Mouse (Mus musculus) hindbrain, embryonic 14.5 days (tissue): Measurements from ENCODE around the gene Ctnna3. TPM values are rescaled to one million over a fixed set of nuclear protein-coding genes. Genes with fewer than 3 reads are reported as not detected.

Experiments used
- ATAC-seq: fragments of 200-750 bp; cut with Nextera tagmentation; 2 replicates; pipeline ENCODE4 v1.8.0; 2017; ENCODE audit warnings: moderate number of reproducible peaks, mild to moderate bottlenecking, moderate TSS enrichment, moderate library complexity; ENCODE audit not compliant: low FRiP score
- DNase-seq: peaks from one replicate; pipeline ENCODE4 v3.0.0-alpha.2; 2015; ENCODE audit warnings: low spot score
- H3K27ac ChIP-seq: fragments of 300-500 bp; sonication (generic); 2 replicates; pipeline ENCODE4 v1.5.1; 2014; ENCODE audit warnings: mild to moderate bottlenecking, moderate library complexity
- H3K27me3 ChIP-seq: fragments of 300-500 bp; sonication (generic); 2 replicates; pipeline ENCODE4 v1.6.1; 2014; ENCODE audit warnings: mild to moderate bottlenecking, low read length, mixed read lengths; ENCODE audit not compliant: control insufficient read depth, insufficient read depth
- H3K36me3 ChIP-seq: fragments of 300-500 bp; sonication (generic); replicated peaks from 2 replicates; pipeline ENCODE4 v1.6.1; 2014; ENCODE audit not compliant: control insufficient read depth, insufficient read depth
- H3K4me1 ChIP-seq: fragments of 300-500 bp; sonication (generic); replicated peaks from 2 replicates; pipeline ENCODE4 v1.6.1; 2014; ENCODE audit warnings: antibody characterized with exemption, low read length, mixed read lengths; ENCODE audit not compliant: control insufficient read depth, insufficient read depth
- H3K4me2 ChIP-seq: fragments of 300-500 bp; sonication (generic); replicated peaks from 2 replicates; pipeline ENCODE4 v1.6.1; 2014; ENCODE audit warnings: mild to moderate bottlenecking, moderate library complexity
- H3K4me3 ChIP-seq: fragments of 300-500 bp; sonication (generic); replicated peaks from 2 replicates; pipeline ENCODE4 v1.5.1; 2014; ENCODE audit warnings: mild to moderate bottlenecking, low read length
- H3K9ac ChIP-seq: fragments of 300-500 bp; sonication (generic); 2 replicates; pipeline ENCODE4 v1.6.1; 2014
- H3K9me3 ChIP-seq: fragments of 300-500 bp; sonication (generic); 2 replicates; pipeline ENCODE4 v1.6.1; 2016; ENCODE audit warnings: low read length; ENCODE audit not compliant: control insufficient read depth
- WGBS: fragments of 180-500 bp; shearing (Covaris S2); extraction: QIAGEN DNeasy Blood & Tissue Kit; methylation state at CpG from one replicate; pipeline ENCODE4 v1.1.7; 2014; 5-methylcytosine and 5-hydroxymethylcytosine counted together
- polyA plus RNA-seq: library from polyadenylated mRNA; unstranded; fragments of >200 nt; fragmentation: Nextera tagmentation; extraction: Ambion mirVana; gene quantifications from 2 replicates; pipeline ENCODE4 v1.2.1, GENCODE M21; 2014

The Ctnna3 gene
- polyA plus RNA-seq, 1 experiment from 2014 or later, result 4.1 TPM

DNA sequence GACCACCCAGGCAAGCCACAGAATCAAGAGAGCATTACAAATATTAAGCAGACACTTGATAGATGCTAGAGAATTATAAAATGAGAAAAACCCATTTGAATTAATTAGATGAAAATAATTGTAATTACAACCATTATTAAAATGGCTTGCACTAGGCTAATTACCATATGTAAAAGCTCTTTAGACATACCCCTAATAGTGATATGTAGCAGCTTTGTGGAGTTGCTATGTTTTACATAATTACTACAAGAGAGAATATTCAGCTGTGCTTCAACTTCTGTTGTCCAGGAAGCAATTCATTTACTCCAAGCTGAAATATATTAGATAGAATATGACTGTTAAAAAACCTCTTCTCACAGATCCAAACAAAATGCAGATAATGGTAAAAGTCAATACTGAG is 1209.2 kb downstream of the Ctnna3 start:
- H3K4me1 ChIP-seq, result no peaks in the 10 kb centered on the region
- H3K36me3 ChIP-seq, result no peaks in the 10 kb centered on the region
- H3K4me3 ChIP-seq, result no peak overlapping the region
- no peak for ATAC-seq
- no peak overlapping the region for H3K4me2 ChIP-seq
- H3K9ac ChIP-seq, result no peak overlapping the region
- H3K27me3 ChIP-seq, result no peaks in the 10 kb centered on the region
- no peak overlapping the region for H3K27ac ChIP-seq
- DNase-seq, result no peak
- H3K9me3 ChIP-seq, result no peaks in the 10 kb centered on the region

DNA sequence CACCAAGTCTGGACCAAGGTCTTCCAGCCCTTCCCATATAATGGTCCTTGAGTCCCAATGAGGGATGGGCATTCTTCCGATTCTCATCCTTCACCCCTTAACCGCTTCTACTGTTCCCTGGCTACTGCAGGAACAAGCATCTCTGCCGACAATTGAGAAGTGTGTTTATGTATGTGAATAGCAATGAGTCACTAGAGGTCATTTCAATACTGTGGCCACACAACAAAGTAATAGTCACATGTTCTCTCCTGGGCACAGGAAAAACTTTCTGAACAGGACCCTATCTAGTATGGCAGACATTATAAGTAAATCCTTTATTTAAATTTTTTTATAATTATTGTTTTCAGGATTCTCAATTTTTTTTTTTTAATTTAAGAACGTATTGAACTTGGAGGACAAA is 1211.2 kb downstream of the Ctnna3 start:
- ATAC-seq (no peak), DNase-seq (no peak)
- Histone ChIP-seq H3K9ac (no peak overlapping the region), H3K27me3 (no peaks in the 10 kb centered on the region), H3K36me3 (no peaks in the 10 kb centered on the region), H3K4me2 (no peak overlapping the region), H3K4me3 (no peak overlapping the region), H3K27ac (no peak overlapping the region), H3K4me1 (no peaks in the 10 kb centered on the region), H3K9me3 (no peaks in the 10 kb centered on the region)
- WGBS, result 70% methylated on average over 4 of the region's 4 CpGs

DNA sequence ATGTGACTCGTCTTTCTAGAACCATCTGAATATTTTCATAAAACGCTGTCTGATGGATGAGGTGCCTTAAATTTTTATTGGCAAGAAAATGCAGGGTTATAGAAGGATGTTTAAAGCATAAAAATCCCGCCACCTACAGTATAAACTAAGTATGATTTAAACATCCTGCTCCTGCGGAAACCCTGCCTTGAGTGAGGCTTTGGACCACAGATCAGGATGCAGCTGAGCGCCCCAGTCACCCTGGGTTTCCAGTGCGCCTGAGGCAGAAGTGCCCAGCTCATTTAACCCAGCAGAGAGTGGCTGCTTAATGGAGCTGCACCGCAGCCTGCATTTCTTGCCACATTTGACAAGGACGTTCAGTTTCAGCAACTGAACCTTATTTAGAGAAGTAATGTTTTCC is 1211.7 kb downstream of the Ctnna3 start:
- H3K36me3 ChIP-seq, result no peaks in the 10 kb centered on the region
- no peaks in the 10 kb centered on the region for H3K4me1 ChIP-seq
- peak; percentile 43; the same call in 1 of the 2 replicates for ATAC-seq
- 55% methylated on average over 8 of the region's 8 CpGs for WGBS
- H3K4me2 ChIP-seq, result no peak overlapping the region
- no peaks in the 10 kb centered on the region for H3K9me3 ChIP-seq
- peak; percentile 33 for DNase-seq
- no peak overlapping the region for H3K27ac ChIP-seq
- no peak overlapping the region for H3K4me3 ChIP-seq
- no peak overlapping the region for H3K9ac ChIP-seq
- no peaks in the 10 kb centered on the region for H3K27me3 ChIP-seq

DNA sequence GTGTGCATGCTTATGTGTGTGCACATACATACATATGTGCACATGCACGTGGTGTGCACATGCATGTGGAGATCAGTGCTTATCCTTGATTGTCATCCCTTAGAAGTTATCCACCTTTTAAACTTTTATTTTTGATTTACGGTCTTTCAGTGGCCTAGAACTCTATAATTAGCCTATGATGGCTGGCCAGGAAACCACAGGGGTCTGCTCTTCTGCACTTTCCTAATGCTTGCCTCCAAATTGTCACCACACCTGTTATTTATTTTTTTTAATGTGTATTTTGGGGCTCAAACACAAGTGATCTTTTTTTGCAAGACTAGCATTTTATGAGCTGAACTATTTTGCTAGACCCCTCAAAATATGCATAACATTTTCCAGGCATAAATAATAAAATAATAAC is 1214.1 kb downstream of the Ctnna3 start:
- H3K9ac ChIP-seq, result no peak overlapping the region
- ATAC-seq (no peak), DNase-seq (no peak)
- H3K4me2 ChIP-seq, result no peak overlapping the region
- H3K4me3 ChIP-seq, result no peak overlapping the region
- no peak overlapping the region for H3K27ac ChIP-seq
- H3K36me3 ChIP-seq, result no peaks in the 10 kb centered on the region
- H3K4me1 ChIP-seq, result no peaks in the 10 kb centered on the region
- no peaks in the 10 kb centered on the region for H3K9me3 ChIP-seq
- H3K27me3 ChIP-seq, result no peaks in the 10 kb centered on the region
- 93% methylated on average over 2 of the region's 2 CpGs for WGBS

DNA sequence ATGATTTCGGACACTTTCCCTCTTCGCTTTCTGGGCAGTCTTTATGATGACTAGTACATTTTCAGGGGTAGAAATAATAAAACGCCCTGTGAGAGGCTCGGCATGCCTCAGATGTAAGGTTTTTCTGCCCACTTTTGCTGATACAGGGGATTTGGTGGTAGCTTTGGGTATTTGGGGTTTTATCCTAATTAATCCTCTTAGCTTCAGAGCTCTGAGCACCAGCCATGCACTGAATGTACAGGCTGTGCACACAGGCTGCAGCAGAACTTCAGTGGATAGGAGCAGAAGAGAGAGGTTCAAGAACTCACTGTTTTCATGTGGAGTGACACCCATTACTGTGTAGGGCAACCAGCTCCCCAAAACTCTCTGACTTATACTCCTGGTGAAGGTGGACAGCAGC is 1231.3 kb downstream of the Ctnna3 start:
- 77% methylated on average over 4 of the region's 4 CpGs for WGBS
- H3K27me3 ChIP-seq, result no peaks in the 10 kb centered on the region
- no peak overlapping the region for H3K27ac ChIP-seq
- H3K4me2 ChIP-seq, result no peak overlapping the region
- H3K36me3 ChIP-seq, result no peaks in the 10 kb centered on the region
- H3K4me1 ChIP-seq, result no peaks in the 10 kb centered on the region
- no peak overlapping the region for H3K4me3 ChIP-seq
- ATAC-seq (no peak), DNase-seq (no peak)
- H3K9ac ChIP-seq, result no peak overlapping the region
- no peaks in the 10 kb centered on the region for H3K9me3 ChIP-seq

DNA sequence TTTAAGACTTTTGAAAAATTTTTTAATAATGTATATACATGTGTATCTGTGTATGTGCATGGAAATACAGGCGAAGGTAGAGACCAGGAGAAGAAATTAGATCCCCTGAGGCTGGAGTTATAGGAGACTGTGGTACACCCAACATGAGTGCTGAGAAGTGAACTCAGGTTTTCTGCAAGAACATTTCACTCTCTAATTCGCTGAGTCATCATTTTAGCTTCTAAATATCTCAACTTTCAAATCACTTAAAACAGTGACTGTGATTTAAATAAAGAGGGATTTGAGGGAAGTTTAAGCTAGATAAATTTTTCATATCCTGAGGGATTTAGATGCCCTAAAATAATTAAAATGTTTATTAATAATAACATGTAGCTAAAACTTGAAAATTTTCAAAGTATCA is 1241.6 kb downstream of the Ctnna3 start:
- 83% methylated on average over 2 of the region's 2 CpGs for WGBS
- no peak for DNase-seq
- Histone ChIP-seq H3K4me1 (no peaks in the 10 kb centered on the region), H3K27ac (no peak overlapping the region), H3K9me3 (no peaks in the 10 kb centered on the region; the same call in 1 of the 2 replicates), H3K4me2 (no peak overlapping the region), H3K4me3 (no peak overlapping the region), H3K36me3 (no peaks in the 10 kb centered on the region), H3K9ac (no peak overlapping the region), H3K27me3 (no peaks in the 10 kb centered on the region)
- ATAC-seq, result no peak

DNA sequence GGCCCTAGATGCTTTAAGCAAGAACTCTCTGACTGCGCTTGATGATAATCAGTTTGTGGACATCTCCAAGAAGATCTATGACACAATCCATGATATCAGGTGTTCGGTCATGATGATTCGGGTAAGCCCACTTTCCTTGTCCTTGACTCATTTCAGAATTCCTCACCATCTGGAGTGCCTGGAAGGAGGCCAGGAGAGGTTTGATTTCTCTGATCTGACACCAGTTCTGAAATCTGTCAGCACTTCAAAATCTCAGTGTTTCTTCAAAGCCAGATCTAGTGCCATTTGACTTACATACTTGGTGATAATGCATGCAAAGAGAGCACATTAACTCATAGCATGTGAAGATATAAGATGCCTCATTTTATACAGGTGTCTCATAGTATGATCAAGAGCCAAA is 1245.9 kb downstream of the Ctnna3 start:
- Histone ChIP-seq H3K36me3 (no peaks in the 10 kb centered on the region), H3K4me3 (no peak overlapping the region), H3K27me3 (no peaks in the 10 kb centered on the region), H3K4me2 (no peak overlapping the region), H3K27ac (no peak overlapping the region), H3K9me3 (no peaks in the 10 kb centered on the region; the same call in 1 of the 2 replicates), H3K4me1 (no peaks in the 10 kb centered on the region), H3K9ac (no peak overlapping the region)
- 97% methylated on average over 3 of the region's 3 CpGs for WGBS
- DNase-seq, result no peak
- no peak for ATAC-seq

DNA sequence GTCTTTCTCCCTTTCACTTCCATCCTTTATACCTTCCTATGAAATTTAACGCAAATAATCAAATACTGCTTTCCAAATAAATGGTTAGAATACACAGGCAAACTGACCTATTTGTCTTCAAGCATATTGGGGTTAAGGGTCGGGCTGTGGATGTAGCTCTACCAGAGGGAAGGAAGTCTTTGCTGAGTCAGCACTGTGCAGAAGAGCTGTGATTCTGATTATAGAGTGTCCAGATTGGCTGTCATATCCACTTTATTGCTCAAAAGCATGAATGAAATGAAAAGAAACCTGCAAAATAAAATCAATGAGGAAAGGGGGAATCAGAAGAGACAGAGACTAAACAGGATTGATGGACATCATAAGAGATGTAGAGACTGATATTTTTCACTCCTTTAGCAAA is 1280.1 kb downstream of the Ctnna3 start:
- H3K4me2 ChIP-seq, result no peak overlapping the region

DNA sequence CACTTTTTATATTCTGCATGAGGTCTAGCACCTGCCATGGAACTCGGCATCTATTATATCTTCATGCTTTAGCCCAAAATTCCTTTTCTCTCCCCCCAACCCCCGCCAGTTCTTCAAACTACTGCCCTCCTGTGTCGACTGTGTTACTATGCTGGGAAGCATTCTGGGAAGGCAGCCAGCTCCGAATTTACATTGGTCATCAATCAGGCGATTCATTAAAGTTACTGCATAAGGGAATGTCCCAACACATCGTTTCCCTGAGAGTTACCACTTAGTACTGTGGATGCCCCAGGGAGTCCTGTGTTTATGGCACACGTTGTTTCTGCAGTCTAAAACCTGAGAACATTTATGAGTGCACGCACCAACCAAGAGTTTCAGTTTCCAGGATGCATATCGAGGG is 1288.1 kb downstream of the Ctnna3 start:
- WGBS, result 46% methylated on average over 9 of the region's 9 CpGs
- peak; percentile 77; the same call in 1 of the 2 replicates for ATAC-seq
- H3K9me3 ChIP-seq, result no peaks in the 10 kb centered on the region
- H3K4me3 ChIP-seq, result no peak overlapping the region
- peak; percentile 71 for DNase-seq
- no peak overlapping the region for H3K4me2 ChIP-seq
- H3K9ac ChIP-seq, result no peak overlapping the region
- H3K36me3 ChIP-seq, result no peaks in the 10 kb centered on the region
- no peaks in the 10 kb centered on the region for H3K27me3 ChIP-seq
- no peak overlapping the region for H3K27ac ChIP-seq
- H3K4me1 ChIP-seq, result no peaks in the 10 kb centered on the region

More for the DNA sequence above, 1280.1 kb downstream of the Ctnna3 start:
- no peak overlapping the region for H3K4me3 ChIP-seq
- H3K36me3 ChIP-seq, result no peaks in the 10 kb centered on the region
- ATAC-seq, result no peak
- WGBS, result 85% methylated on average over 2 of the region's 2 CpGs
- H3K9ac ChIP-seq, result no peak overlapping the region
- H3K27ac ChIP-seq, result no peak overlapping the region
- H3K4me1 ChIP-seq, result no peaks in the 10 kb centered on the region
- DNase-seq, result no peak
- H3K27me3 ChIP-seq, result no peaks in the 10 kb centered on the region
- no peaks in the 10 kb centered on the region for H3K9me3 ChIP-seq

DNA sequence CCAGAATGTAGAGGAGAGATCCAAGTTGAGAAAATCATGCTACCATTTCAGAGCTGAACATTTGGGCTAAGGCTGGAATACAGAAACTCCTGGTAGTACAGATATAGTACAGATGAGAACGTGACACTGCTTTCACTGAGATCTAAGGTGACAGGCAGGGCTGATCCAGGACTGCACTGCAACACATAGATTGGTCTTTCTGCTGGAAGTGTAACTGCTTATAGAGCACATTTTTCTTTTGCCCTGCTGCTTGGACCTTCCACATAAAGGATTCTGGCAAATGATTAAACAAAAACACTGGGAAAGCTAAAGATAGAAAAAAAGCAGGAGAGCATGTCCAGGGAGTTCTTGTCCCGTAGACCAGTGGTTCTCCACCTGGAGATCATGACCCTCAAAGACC is 1305.8 kb downstream of the Ctnna3 start:
- Histone ChIP-seq H3K27ac (no peak overlapping the region), H3K9ac (no peak overlapping the region), H3K4me3 (no peak overlapping the region), H3K27me3 (no peaks in the 10 kb centered on the region), H3K36me3 (no peaks in the 10 kb centered on the region), H3K9me3 (no peaks in the 10 kb centered on the region), H3K4me1 (no peaks in the 10 kb centered on the region), H3K4me2 (no peak overlapping the region)
- no peak for ATAC-seq
- WGBS, result 80% methylated on average over 2 of the region's 2 CpGs
- DNase-seq, result no peak
